Mouse (Mus musculus): Measurements from ENCODE around the gene RPS10-NUDT3.

GRCm38 (mm10) chr17:27658767-27659166 is 23.7 kb upstream of the RPS10-NUDT3 start:
- TF ChIP-seq CTCF (IDR thresholded peaks at IDR 0.05; ENCODE audit: low read depth) (no peak), EP300 (optimal IDR thresholded peaks at IDR 0.05) (no peak)

Data from stomach, postnatal 0 days (tissue).